Mouse (Mus musculus) kidney, postnatal 10 days (tissue): Measurements from ENCODE around the gene Mmaa.

ENCODE experiments used
- DNase-seq: peaks from one replicate; pipeline ENCODE4 v3.0.0; 2021; ENCODE audit warnings: mixed read lengths

Mmaa gene

GRCm38 (mm10) chr8:79294610-79295275 lies at the start of gene Mmaa:
Gene Mmaa, minus strand, starts transcription at chr8:79294937.
- peak; percentile 99 for DNase-seq

DNA sequence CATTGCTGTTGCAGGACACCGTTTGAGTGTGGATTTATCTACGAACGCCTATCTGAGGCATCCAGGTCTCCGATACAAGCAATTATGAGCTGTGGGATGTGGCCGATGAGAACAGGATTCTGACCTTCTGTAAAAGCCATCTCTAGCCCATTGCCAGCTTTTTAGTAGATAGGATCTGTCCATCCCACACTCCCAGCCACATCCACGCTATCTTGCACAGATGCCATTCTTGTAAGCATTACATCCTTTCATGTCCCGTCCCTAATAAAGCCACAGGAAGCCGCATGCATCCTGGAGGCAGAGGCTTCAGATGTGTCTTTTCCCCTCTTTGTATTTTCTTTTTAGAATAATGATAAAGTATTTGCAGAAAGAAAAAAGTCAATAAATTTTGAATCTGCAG lies 46.5 kb upstream of the Mmaa start:
- DNase-seq = peak; percentile 21

GRCm38 (mm10) chr8:79339555-79339954 lies 44.8 kb upstream of the Mmaa start:
- peak; percentile 64 for DNase-seq

GRCm38 (mm10) chr8:79338619-79339018 lies 43.9 kb upstream of the Mmaa start:
- DNase-seq = peak; percentile 2

GRCm38 (mm10) chr8:79332109-79332900 lies 37.6 kb upstream of the Mmaa start:
- no peak for DNase-seq

- DNase-seq = no peak
These were observed 36.8 kb upstream of the Mmaa start for GRCm38 (mm10) chr8:79331571-79331970.

DNA sequence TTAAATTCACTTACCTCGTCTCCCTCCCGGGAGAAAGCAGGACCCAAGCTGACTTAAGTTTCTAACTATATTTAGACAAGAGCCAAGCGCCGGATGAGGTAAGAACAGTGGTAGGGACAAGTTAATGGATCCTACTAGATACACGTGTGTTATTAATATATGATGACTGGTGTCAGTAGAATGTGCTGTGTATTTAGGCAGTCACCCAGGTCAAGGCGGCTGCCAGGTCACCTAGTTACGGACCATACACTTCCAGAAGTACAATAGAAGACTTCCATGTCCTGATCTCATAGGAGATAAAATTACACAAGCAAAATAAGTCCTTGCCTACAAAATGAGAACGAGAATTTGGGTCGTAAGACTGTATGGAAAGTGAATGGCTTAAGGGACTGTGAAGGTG lies 36.3 kb upstream of the Mmaa start:
- DNase-seq = no peak

DNA sequence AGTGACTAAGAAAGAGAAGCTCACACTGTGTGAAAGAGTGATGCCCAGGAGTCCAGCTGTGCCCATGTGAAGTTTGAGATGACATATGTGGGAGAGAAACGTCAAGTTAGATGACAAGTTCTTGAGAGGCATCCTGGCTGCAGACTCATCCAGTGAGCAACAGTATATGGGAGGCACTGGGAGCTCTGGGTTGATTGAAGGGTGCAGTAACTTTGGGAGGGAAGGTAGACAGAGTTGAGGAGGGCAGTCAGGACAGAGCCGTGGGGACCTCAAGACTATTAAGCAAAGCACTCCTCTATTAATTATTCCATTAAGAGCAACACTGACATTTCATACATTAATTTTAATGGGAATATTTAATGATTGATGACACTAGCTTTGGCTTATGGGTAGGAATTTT lies 35.0 kb upstream of the Mmaa start:
- no peak for DNase-seq

DNA sequence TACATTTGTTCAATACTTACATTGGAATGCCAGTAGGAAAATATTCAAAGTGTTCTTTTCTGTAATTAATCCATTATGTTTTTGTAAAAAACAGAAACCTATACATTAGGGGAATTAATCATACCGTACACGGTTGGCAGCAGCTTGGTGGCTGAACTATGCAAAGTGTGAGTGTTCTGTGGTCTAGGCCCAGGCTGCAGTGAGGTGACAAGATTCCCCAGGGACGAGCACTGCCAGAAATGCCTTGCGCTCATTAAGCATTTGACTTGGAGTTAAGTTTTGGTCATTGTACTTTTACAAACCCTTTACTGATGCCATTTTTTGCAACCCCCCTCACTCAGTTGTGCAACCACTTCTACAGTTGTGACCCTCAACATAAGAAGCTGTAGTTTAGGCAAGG lies 34.4 kb upstream of the Mmaa start:
- no peak for DNase-seq

DNA sequence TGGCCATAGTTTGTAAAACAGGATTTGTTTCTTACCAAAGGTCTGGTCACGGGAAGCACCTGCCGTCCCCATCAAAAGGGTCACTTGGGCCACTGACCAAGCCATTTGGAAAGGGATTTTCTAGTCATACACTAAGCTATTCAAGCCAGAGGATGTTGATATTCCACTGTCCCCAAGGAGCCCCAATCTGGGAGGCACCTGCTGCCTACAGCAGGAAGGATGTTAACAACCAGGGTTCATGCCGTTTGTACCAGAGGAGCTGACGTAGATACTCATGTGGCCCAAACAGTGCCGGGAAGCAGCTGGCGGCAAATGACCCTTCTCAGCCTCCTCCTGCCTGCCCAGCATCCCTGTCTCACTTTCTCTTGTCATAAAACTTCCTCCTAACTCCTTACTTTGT lies 30.8 kb upstream of the Mmaa start:
- peak; percentile 55 for DNase-seq

- DNase-seq = no peak
These were observed 30.2 kb upstream of the Mmaa start for GRCm38 (mm10) chr8:79324928-79325327.

DNA sequence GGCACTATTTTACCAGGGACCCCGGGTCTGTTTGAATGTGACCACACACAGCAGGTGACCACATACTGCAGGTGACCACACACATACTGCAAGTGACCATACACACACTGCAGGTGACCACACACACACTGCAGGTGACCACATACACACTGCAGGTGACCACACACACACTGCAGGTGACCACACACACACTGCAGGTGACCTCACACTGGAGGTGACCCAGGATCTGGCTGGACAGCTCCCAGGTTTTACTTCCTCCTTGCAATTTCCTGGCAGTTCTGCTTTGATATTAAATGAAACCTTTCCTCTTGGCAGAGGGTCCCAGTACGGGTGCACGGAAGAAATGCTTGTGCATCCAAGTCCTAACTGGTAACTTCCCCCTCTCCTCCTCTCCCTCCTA lies 29.3 kb upstream of the Mmaa start:
- DNase-seq = peak; percentile 38

- peak; percentile 44 for DNase-seq
These were observed 28.4 kb upstream of the Mmaa start for GRCm38 (mm10) chr8:79323121-79323520.

DNA sequence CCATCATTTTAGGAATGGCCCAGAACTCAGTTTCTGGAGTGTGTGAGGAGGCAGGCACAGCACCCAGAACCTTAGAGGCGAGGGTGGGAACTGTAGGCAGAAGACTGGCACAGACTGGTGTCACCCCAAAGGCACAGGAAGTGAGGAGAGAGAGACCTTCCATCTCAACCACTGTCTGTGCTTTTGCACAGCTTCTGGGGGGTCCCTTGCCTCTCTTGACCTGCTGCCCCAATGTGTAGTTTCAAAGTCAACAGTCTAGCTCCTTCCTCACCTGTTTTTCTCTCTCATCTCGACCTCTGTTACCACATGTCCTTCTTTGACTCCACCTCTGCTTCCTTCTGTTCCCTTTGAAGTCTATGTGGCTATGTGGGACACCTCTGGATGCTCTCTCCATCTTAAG lies 16.1 kb upstream of the Mmaa start:
- no peak for DNase-seq

DNA sequence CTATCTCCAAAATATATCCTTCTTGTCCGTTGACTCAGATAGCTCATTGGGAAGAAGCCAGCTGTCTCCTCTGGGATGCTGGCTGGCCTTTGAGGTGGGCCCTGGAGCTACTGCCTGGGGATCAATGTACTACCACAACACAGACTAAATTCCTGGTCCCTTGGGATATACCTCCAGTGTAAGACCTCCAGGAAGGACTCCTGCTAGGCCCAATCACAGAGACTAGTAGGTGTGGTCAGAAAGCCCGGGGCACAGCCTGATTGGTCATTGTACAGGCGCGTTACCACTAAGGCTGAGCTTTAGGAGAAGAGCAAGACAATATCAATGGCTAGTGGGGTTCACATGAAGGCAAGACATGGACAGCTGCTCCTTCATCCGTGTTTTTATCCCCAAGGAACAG lies 11.2 kb upstream of the Mmaa start:
- no peak for DNase-seq

DNA sequence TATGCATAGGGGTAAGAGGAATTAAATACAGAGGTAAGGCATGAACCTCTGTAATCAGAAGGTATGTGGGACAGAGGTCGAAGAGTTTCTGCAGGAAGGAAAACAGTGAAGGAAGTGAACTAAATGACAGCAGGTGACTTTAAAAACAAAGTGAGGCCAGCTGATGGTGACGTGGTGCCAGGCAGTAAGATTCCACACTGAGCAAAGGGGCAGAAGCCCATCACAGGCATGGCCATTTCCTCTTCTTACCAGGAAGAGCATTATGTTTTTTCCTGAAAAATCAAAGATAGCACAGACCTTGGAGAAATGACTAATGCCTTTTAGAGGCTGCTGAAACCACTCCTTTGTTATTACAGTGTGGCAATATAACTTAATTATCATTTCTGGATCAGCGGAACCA lies 6.8 kb upstream of the Mmaa start:
- peak; percentile 39 for DNase-seq

DNA sequence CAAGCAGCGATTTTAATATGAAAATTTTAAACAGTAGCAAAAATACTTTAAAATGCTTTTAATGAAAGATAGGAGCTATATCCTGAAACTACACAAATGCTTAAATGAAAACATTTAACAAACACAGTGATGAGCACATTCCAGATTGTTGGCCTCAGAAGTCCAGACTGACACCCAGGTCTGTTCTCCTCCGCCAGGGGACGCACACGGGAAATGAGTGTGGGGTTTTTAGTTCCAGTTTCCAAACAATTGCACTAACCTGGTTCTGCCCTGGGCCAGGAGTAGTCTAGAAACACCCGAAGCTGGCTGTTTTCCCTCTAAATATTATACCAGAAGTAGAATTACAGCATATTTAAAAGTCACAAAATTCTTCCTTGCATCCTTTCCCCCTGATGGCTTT lies 5.0 kb upstream of the Mmaa start:
- DNase-seq = peak; percentile 71

- DNase-seq = peak; percentile 90
These were observed 3.0 kb upstream of the Mmaa start for GRCm38 (mm10) chr8:79297763-79298162.

DNA sequence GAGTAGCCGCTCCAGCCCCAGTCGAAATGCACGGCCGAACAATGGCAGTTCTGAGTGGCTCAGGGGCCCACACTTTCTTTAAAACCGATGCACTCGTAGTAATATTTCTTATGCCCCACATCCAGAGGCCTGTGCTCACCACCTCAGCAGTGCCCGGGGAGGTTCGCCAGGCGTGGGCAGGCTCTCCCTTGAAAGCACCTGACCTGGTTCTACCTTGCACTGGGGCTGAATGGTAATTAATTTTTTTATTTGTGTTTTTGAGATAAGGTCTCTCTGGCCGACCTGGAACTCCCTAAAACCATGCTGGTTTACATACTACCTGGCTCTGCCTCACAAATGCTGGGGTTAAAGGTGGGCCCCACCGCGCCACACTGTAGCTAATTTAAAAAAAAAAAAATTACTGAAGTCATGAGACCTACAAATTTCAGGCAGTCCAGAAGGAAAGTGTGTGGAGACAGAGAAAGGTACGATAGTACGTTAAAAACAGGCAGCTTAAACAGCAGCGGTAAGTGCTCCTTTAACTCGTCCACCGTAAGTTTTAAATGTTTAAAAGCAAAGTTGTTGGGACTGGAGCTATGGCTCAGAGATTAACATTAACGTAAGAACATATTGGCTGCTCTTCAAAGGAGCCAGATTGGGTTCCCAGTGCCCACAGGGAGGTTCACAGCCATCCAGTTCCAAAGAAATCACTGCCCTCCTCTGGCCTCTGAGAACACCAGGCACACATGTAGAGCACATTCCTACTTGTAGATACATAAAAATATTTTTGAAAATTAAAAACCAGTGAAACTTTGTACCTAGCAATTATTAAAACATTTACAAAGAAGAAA lies 754 bp upstream of the Mmaa start:
- DNase-seq = no peak

DNA sequence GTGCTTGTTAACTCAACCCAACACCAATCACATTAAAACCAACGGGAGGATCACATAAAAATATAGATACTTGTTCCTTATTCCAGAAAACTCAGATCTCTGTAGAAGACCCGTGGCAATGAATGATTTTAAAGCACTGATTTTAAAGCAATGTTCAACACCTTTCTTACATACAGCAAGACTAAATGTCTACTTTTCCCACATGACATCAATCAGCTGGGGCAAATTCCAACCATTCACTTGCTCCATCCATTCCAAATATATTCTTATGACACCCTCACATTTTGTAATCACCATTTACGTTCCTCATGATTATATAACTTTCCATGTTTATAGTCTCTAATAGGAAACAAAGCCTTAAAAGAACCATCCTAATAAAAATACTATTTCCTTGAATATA lies 896 bp downstream of the Mmaa start:
- DNase-seq = no peak

DNA sequence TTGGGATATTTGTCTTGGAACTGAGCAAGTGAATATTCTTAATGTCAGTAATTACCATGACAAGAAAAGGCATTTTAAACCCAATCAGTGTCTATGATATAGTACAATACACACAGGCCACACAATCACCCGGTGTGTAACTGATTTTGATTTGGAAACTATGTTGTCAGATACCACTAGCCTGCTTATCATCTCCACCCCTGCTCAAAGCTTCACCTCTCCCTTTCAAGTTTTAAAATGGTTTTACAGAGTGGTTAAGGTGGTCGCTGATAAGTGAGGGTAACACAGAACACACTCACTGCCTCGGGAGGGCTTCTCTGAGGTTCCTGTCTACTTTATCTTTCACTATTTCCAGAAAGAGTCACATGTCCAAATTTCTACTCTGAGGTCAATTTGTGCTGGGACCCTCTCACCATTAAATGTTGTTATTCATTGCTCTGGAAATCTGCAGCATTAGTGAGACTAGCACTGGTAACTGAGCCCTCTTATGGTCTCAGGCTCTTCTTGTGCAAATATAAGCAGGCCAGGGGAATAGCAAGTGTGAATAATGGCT lies 1.9 kb downstream of the Mmaa start:
- DNase-seq = no peak

GRCm38 (mm10) chr8:79289592-79289991 lies 5.1 kb downstream of the Mmaa start:
- DNase-seq = peak; percentile 39

DNA sequence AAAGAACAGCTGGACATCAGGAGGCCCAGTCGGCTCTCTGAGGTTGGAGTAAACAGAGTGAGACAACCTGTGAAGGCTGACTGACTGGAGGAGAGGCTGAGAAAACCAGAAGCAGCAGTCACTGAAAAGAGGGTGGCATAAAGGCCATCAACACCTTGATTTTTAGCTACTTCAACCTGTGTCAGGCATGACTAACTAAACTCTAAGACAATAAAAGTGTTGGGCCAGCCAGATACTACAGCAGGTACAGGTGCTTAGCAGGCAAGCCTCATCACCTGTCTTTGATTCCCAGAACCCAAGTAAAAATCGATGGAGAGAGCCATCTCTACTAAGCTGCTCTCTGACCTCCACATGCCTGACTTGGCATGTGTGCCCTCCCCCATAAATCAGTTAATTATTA lies 6.1 kb downstream of the Mmaa start:
- DNase-seq = no peak
